Mouse (Mus musculus) CH12F3 (cell line): ENCODE measurements around the gene Sertad3.

Experiments used
- in situ Hi-C: fragments of 300-500 bp; cut with MboI; formaldehyde crosslinking; loops from 2 replicates; pipeline ENCODE4 v1.14.3; 2020; ENCODE audit warnings: low sequenced_read_pairs

The Sertad3 gene

DNA sequence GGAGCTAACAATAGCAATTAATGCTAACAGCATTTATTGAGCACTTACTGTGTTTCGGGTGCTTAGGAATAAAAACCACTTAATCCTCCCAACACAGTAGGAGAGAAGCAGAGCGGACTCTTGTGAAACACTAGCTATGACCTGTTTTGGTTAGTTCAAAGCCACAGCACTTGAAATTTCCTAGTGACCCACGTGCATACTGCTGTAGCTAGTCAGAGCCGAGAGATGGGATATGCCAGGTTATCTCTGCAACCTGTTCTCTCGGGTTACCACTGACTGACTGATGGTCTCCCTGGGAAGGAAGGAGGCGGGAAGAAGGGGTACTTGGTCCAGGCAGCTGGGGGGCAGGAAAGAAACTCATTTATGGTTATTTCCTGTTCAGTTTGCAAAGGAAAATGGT, 13.1 kb upstream of the Sertad3 start:
- in situ Hi-C loops, result no loop called here

DNA sequence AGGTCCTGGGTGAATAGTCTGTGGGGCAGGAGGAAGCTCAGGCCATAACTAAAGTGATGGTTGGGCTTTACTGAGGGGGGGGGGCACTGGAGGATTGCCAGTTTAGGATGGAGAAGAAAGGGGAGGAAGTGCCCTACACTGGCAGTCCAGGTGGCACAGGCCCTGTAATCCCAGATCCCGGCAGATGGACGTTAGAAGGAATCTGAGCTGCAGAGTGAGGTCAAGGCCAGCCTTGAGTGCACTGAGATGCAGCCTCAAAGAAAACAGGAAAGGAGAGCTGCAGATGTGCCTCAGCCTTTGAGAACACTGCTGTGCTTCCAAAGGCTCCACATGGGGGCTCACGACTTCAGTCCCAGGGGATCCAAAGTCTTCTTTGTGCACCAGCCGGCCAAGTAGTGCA, 5.9 kb upstream of the Sertad3 start:
- in situ Hi-C loops, result no loop called here

DNA sequence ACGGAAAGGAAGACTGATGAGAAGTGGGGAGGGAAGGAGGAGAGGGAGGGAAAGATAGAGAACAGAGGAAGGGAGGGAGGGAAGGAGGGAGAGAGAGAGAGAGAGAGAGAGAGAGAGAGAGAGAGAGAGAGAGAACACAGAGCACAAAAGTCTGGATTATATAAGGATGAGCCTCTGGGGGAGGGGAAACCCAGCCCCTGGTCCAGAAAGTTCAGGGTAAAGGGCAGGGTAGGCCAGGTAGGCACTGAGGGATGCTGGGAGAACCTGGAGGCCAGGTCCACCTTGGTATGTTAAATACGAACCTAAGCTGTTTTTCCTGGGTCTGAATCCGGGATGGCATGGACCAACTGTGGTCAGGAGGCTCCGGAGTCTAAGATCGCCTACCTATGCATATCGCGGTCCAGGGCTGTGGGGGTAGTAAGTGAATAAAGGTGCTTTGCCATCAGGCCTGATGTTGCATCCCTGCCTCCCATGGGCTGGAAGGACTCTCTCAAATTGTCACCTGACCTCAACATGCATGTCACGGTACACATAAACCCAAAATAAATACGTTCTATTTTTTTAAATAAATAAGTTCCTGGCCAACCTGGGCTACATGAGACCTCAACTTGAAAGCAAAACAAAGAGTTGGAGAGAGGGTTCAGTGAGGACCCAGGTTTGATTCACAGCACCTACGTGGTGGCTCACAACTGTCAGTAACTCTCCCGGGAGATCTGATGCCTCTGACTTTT, 2.0 kb upstream of the Sertad3 start:
- in situ Hi-C loops, result no loop called here

DNA sequence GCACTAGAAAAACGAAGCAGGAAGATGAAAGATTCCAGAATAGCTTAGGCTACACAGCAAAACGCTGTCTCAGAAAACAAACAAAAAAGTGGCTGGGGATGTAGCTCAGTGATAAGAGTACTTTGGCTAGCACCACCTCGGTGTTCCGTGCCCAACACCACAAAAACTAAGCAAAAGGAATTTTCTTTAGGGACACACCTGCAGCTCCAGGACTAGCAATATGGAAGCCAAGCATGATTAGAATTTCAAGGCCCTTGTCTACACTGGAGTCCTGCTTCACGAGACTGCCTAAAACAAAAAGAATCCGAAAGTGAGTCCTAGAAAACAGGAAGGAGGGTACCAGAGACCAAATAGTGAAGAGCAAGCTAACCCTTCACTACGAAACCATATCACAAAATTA, 972 bp upstream of the Sertad3 start:
- in situ Hi-C loops, result no loop called here

DNA sequence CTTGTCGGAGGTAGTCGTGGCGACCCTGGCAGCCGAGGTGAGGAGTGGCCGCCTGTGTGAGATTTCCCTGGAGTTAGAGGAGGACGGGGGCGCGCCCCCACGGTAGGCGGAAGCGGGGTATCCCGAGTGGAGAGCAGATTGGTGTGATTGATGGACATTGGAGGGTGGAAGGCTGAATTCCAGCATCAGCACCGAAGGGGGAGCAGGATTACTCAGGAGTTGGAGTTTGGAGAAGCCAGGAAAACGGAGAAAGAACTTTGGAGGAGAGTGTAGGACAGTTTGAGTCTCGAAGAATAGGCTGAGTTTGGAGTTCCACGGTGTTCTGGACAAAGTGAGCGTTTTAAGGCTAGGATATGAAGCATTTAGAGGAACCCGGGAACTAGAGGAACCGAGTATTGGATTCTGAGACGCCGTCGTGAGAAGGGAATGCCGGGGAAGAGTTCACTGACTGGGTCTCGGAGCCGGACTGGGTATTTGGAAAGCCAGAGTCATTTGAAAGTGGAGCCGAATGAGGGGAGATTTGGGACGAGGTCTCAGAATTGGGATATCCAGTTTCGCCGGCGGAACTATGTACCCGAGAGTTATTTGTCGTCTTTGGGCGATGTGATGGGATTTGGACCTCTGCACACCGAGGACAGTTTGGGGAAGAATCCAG, 394 bp downstream of the Sertad3 start:
- in situ Hi-C loops, result no loop called here

DNA sequence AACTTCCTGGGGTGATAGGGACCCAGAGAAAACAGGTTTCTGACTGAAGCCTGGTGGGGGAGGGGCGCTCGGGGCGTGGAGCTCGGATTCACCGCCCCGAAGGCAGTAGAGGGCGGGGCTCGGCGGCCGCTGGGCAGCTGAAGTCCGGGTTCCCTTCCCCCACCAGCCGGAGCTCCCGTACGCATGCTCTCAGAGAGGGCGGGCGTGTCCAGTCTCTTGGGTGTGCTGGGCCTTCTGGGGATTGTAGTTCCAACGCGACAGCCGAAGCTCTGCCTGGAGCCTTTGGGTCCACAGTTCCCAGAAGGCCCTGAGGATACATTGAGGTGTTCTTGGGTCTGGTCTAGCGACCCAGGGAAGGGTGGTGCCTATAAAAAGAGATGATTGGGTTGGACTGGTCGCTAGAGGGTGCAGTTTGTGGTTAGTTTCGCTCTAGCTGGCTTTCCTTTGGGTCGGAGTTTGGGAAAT, 954 bp downstream of the Sertad3 start:
- in situ Hi-C loops, result no loop called here

DNA sequence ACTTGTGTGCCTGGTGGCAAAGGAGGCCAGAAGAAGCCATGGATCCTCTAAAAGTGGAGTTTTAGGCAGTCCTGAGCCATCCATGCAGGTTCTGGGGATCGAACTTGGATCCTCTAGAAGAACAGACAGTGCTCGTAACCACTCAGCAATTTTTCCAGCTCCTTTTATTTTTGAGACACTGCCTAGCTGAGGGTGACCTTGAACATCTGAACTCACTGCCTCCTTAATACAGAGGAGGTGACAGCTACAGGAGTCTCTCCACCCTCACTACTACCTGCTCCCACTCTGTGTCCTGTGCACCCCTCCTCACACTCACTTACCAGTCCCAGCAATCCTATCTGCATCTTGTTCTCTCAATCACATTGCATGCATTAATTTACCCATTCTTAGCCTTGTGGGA, 2.0 kb downstream of the Sertad3 start:
- in situ Hi-C loops, result no loop called here

DNA sequence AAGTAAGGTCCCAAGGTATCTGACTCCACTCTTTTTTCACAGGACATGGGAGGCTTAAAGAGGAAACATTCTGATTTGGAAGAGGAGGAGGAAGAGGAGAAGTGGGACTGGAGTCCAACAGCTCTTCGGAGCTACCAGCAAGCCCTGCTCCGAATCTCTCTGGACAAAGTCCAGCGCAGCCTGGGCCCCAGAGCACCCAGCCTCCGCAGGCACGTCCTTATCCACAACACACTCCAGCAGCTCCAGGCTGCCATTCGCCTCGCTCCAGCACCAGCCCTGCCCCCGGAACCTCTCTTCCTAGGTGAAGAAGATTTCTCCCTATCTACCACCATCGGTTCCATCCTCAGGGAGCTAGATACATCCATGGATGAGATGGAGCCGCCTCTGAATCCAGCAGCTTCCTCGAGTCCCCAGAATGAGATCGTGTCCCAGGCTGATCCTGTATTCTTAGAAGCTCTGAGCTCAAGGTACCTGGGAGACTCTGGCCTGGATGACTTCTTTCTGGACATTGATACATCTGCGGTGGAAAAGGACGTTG, 2.6 kb downstream of the Sertad3 start:
- in situ Hi-C loops, result no loop called here

DNA sequence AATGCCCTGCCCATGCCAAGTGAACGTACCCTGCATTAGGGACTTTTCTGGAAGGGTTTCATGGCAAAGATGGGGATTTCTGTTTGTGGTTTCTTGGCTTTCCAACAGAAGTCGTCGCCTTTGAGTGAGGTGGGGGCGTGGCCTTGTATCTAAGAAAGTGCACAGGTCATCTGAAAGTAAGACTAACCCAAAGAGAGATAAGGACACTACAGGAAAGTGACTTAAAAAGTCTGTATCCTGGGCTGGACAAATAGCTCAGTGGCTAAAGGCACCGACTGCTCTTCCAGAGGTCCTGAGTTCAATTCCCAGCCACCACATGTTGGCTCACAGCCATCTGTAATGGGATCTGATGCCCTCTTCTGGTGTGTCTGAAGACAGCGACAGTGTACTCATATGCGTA, 5.0 kb downstream of the Sertad3 start:
- in situ Hi-C loops, result no loop called here

DNA sequence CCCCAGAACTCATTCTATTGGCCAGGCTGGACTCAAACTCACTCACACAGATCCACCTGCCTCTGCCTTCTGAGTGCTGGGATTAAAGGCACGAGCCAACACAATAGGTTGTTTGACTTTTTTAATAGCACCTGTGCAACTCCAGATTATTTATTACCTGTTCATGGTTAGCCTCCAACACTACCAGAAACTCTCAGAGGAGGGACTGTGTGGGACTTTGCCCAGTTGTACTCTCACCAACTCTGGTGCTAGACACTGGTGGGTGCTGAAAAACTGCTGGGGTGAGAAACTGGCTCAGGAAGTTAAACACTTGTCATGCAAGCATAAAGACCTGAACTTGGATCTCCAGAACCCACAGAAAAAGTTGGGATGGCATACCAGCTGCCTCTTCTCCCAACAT, 6.2 kb downstream of the Sertad3 start:
- in situ Hi-C loops, result no loop called here

DNA sequence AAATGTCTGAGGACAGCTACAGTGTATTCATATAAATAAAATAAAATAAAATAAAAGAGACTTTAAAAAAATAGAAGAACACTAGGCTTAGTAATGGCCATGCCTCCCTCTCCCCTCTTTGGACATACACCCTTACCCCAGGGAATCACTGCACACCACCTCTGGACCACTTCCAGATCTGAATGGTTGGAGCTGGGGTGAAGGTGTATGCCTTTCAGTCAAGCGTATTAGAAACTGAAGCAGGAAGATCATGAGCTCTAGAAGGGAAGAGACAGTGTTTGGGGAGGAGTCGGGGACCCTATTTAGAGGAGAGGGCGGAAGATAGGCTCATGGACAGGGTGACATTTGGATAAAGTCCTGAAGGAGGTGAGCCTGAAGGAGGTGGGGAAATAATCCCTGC, 6.9 kb downstream of the Sertad3 start:
- in situ Hi-C loops, result no loop called here

DNA sequence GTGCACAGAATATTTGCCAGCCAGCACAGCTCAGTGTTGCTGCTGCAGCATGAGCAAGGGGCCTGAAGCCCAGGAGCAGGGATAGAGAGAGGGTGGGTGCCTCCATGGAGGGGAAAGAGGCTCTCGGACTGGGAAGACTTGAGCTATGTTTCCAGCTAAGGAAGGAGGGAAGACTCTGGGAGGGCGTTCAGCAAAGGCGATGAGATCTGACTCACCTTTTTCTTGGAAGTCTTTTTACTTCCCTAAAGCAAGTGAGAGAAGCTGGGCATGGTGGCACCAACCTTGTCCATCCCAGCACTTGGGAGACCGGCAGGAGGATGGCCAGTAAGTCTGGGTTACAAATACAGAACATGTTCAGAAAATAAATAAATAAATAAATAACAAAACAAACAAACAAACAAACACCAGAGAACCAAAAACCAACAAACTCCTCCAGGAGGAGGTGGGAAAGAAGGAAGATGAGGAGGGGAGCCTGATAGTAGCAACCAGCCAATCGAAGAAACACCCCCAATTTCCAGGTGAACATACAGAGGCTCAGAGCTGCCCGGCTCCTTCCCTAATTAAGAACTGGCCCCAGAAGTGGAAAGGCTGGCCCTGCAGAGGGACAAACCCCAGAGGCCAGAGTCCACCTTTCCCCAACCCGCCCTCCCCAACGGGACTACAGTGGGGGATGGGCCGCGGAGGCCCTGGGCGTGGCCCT, 7.5 kb downstream of the Sertad3 start:
- in situ Hi-C loops, result no loop called here

DNA sequence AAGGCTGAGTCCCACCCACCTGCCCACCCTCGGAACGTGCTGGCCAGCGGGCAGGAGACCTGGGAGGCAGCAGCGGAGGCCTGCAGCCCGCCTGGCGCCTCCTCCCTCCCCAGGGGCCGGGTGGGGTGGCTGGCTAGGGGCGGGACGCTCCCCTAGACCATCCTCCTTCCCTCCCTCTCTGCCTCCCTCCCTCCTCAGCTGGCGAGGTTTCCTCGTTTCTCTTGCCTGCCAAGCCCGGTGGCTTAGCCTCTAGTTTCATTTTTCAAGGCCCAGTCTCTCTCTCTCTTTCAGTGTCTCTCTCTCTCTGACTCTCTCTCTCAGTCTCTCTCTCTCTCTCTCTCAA, 8.0 kb downstream of the Sertad3 start:
- in situ Hi-C loops, result no loop called here

DNA sequence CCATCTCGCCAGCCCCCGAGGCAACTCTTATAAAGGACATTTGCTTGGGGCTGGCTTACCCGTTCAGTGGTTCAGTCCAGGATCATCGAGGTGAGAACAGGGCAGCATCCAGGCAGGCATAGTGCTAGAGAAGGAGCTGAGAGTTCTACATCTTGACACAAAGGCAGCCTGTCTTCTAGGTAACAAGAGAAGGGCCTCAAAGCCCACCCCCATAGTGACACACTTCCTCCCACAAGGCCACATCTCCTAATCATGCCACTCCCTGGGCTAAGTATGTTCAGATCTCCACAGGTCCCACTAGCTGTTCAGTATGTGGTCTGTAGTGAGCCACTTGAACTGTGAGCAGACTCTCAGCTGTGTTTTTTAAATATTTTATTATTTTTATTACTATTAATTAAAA, 10.3 kb downstream of the Sertad3 start:
- in situ Hi-C loops, result no loop called here

DNA sequence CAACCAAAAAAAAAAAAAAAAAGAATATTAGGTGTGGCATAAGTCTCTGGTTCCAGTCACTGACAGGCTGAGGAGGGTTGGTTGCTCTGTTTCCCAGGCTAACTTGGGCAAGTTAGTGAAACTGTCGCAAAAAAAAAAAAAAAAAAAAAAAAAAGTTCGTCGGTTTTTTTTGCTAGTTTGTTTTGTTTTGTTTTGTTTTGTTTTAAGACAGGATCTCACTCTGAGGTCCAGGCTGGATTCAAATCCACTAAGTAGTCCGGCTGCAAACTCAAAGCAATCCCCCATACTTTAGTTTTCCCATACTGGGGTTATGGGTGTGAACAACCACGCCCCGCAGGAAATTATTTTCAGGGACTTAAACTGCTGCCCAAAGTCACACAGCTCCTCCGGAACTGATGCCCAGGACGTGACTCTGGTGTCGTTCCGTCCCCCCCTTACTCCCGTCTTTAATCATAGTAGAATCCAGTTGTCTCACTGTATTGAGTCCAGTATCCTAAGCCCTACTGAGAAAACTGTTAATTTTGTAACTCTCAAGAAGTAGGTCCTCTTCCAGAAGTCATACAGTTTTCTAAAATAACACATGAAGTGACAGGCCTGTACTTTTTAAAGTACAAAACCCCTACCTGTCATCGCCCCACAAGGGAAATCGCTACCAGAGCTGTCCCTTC, 12.7 kb downstream of the Sertad3 start:
- in situ Hi-C loops, result no loop called here

DNA sequence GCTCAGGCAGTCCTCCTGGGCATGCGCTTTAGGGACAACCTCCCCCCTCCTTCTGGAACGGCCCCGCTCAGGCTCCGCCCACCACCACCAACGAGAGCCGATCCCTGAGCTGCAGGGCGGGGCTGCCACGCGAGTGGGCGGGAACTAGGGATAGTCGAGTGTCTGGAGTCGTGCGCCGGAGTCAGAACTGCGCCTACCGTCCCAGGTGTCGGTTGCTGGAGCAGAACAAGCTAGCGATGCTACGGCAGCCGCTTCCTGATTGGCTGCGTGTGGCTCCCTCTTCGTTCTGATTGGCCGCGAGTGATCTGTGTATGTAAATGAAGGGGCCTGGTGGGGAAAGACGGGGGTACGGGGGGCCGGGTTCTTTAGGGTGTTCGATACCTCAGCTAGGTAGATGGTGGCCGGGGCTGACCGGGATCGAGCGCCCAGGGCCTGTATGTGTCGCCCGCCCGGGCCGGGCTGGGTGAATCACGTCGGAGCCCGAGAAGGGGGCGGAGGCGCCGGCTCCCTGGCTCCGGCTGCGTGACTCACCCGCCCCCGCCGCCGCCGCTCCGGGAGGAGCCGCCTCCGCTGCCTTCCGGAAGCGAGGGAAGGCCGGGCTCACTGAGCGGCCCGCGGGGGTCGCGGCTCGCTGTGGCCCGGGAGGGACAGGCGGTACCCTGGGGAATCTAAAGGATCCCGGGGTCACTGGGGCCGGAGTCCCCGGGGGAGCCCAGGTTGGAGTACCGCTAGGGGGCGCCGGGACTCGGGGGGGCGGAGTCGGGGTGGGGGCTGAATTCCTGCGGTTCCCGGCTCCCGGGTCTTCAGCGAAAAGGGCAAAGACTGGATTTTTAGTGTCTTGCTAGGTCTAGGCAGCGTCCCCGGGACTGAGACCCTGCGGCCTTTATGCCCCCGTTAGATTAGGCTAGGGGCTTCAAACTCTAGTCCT, 13.5 kb downstream of the Sertad3 start, which contains the start of gene Sertad1:
Gene Sertad1 (plus strand): TSS at position 141 of the 928 bp plus-strand sequence.
- in situ Hi-C loops, result no loop called here

DNA sequence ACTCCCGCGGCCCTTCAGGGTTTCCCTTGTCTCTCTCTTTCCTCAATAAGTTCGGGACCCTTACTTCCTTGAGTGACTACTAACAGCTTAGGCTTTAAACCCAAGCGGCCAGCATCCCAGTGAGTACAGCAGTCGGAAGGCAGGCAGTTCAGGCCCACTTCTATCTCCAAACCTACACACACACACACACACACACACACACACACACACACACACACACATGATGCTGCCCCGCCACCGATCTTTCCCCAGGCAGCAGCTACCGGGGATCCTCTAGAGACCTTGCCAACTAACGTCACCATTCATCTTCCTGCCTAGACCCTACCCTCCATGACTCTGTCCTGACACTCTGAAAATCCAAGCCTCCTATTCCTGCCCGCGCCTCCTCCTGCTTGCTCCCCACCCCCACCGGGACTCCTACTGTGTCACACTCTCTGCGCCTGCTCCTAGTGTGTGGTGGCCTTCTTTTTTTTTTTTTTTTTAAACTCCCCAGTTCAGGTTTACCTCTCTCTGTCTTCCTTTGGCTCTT, 14.2 kb downstream of the Sertad3 start:
- in situ Hi-C loops, result no loop called here

DNA sequence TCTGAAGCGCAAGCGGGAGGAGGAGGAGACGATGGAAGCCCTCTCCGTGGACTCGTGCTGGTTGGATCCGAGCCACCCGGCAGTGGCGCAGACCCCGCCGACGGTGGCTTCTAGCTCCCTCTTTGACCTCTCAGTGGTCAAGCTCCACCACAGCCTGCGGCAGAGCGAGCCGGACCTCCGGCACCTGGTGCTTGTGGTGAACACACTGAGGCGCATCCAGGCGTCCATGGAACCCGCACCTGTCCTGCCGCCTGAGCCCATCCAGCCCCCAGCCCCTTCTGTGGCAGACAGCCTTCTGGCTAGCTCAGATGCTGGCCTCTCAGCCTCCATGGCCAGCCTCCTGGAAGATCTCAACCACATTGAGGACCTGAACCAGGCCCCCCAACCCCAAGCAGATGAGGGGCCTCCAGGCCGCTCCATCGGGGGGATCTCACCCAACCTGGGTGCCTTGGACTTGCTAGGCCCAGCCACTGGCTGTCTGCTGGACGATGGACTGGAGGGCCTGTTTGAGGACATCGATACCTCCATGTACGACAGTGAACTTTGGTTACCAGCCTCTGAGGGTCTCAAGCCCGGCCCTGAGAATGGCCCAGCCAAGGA, 15.8 kb downstream of the Sertad3 start:
- in situ Hi-C loops, result no loop called here

DNA sequence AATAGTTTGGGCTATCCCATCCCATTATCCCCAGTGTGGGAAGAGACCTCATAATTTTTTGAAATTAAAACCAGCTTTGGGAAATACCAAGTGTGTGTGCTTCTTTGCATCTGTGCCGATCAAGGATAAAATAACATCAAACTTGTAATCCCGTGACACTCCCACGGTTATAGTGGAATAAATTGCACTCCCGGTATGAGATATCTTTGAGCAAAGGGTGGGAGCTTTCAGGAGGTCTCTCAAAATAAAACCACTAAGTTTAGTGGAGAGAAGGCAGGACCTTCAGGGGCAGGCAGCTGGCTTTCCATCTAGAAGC, 16.6 kb downstream of the Sertad3 start:
- in situ Hi-C loops, result no loop called here
